In genomic region chr11:61504713-61505257, GRCm38 (mm10) we compare ENCODE assay signal across 8 mouse cellular contexts. TPM values are rescaled to one million over a fixed set of nuclear protein-coding genes. Genes with fewer than 3 reads are reported as not detected.
DNase-seq lines count a peak whose midpoint lies in the region; ATAC-seq lines count a peak whose summit lies in the region.

Gene B9d1 (plus strand): TSS chr11:61505144.

- ATAC-seq in inflammation-experienced regulatory T-cells, adult 6 months = peak; percentile 87
- ATAC-seq in megakaryocyte-erythroid progenitor cell, adult 5-6 weeks (replicated peaks; ENCODE audit: low FRiP score, low TSS enrichment, poor library complexity, severe bottlenecking) = peak; percentile 91

- DNase-seq in adrenal gland, adult (ENCODE audit: inconsistent age in 2 of 2, low spot score in 1 of 2) = peak; percentile 96 to 100
- DNase-seq in embryo, embryonic 10.5 days (ENCODE audit: low spot score) = peak; percentile 99
- peak; percentile 92 for DNase-seq in gastrocnemius, postnatal 14 days
- DNase-seq in left cerebral cortex, postnatal 10 days (ENCODE audit: extremely low spot score in 1 of 2, low spot score in 2 of 2) = peak; percentile 95 to 97
- peak; percentile 96 for DNase-seq in right cerebral cortex, postnatal 25 days
- DNase-seq in urinary bladder, postnatal 4 days (ENCODE audit: low spot score in 2 of 2) = peak; percentile 91 to 92

- intact Hi-C loops in gastrocnemius, postnatal 14 days (cut with DNase I; ENCODE audit: low total_unique reads) = loop anchor here (5.0 kb wide), 2 partner anchors 87 to 152 kb away; no protein-coding TSS in a partner anchor
- intact Hi-C loops in left cerebral cortex, postnatal 10 days (cut with DNase I) = loop anchor here (5.0 to 10.0 kb wide), 3 partner anchors 87 to 320 kb away; no protein-coding TSS in a partner anchor

RNA-seq across cellular contexts. Expression of gene B9d1, which starts in this region (rescaled TPM):
- 1 to 10 TPM; 7.6 to 7.9 TPM for total RNA-seq in gastrocnemius, postnatal 14 days (2021)
- polyA plus RNA-seq in inflammation-experienced regulatory T-cells, adult 6 months (2017; shearing (Covaris generic)) = 1 to 10 TPM; 2.2 to 4.4 (median 2.4) TPM
- total RNA-seq in left cerebral cortex, postnatal 10 days (2021) = 10 to 100 TPM; 35.8 to 36.8 TPM
- 4.3 and 8.6 TPM in 2 replicates for total RNA-seq in megakaryocyte-erythroid progenitor cell, adult 5-6 weeks (2014; fragmentation: Nextera tagmentation)
- total RNA-seq in megakaryocyte-erythroid progenitor cell, adult 5-6 weeks (2017) = 3.4 and 10.4 TPM in 2 replicates

Comparison
In these comparisons a context has a peak if more than half of its experiments do, and no peak if none do; other contexts are left out.
1. Peak in every context shown above with its lines: DNase-seq and ATAC-seq.